Mouse (Mus musculus) naive thymus-derived CD4-positive, alpha-beta T cell, adult 2 months (primary cell): ENCODE data around the gene Cwh43.

Experiments
- DNase-seq: peaks from one replicate; pipeline ENCODE4 v3.0.0-alpha.2; 2011; ENCODE audit warnings: low read depth

Gene Cwh43

GRCm38 (mm10) chr5:73405981-73406722, at the start of gene Cwh43:
Gene Cwh43, plus strand, starts transcription at chr5:73406075.
- DNase-seq = no peak

- DNase-seq = no peak
Observed at GRCm38 (mm10) chr5:73359134-73359751, 46.6 kb upstream of the Cwh43 start.

DNA sequence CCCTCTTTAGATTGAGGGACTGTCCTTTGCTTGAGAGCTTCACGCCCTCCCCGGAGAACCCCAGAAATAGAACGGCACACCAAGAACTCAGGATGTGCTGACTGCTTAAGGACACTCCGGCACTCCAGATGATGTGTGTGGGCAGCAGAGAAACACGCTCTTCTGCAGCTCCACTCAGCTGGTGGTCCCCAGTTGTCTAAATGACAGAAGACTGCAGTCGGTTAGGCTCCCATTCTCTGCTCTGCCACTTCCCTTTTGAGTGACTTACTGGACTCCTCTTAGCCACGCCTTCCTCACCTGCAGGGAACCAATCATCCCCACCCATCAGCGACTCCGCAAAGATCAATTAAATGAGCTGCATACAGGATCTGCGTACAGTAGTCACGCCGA, 46.1 kb upstream of the Cwh43 start:
- DNase-seq = no peak

DNA sequence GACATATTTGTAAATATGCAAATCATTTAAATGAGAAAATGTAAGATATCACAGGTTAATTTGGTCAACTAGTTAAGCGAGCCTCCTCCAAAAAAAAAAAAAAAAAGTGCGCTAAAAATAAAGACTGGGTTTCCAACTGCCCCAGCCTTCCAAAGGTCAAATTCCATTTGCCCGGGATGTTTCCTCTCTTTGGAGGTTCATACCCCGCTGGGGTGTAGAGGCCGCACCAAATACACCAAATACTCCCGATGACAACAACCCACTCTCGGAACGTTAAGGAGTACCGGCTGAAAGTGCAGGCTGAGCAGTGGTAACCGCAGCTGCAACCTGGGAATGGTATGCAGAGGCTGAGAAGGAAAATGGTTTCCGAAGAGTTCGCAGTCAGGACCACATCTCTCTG, 45.6 kb upstream of the Cwh43 start:
- DNase-seq = no peak

DNA sequence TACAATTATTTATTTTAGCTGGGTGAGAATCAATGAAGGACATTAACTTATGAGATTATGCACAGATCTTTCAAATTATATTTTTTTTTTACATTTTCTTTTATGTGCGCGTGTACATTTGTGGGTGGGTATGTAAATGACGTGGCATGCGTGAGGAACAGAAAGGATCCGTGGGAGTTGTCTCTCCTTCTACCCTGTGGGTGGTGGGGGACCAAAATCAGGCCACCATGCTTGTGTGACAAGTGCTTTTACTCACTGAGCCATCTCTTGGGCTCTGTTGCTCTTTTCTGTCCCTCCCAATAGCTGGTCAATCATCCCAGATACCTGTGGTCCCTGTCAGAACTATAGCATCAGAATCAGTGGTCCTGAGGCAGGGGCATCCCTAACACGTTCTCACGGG, 43.5 kb upstream of the Cwh43 start:
- DNase-seq = no peak

DNA sequence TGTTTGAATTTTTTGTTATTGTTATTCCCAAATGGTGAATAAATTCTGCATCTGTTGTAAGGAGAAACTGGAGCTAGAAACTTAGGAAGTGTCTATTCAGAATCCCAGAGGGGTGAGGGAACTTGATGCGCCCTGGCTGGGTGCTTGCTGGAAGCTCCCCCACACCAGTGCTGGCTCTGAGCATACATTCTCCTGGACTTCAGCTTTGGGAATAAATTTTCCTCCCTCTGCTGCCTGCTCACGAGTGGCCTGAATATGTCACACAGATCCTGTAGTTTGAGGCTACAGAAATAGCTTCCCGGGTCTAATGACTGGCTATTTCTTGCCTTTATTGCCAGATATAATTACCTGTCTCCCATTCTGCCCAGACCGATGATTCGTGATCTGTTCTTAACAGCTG, 43.1 kb upstream of the Cwh43 start:
- no peak for DNase-seq

- DNase-seq = no peak
Observed at GRCm38 (mm10) chr5:73364107-73364864, 41.6 kb upstream of the Cwh43 start.

GRCm38 (mm10) chr5:73367906-73368305, 38.0 kb upstream of the Cwh43 start:
- no peak for DNase-seq

- DNase-seq = no peak
Observed at GRCm38 (mm10) chr5:73368845-73369447, 36.9 kb upstream of the Cwh43 start.

DNA sequence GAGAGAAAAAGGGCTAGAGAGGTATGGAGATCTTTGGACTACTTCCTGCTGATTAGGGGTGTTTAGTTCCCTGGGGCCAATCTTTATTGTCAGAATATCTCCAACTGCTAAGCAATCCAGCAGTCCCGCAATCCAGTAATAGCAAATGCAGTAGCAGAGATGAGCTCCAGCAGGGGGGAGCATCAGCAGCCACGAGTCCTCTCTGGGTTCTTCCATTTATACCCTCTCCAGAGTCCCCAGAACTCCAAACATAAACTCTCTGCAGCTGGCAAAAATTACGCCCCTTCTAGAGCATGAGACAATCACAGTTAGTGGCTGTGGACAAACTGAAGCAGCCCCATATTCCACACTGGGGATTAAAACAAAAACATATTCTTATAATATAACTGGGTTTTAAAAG, 36.1 kb upstream of the Cwh43 start:
- DNase-seq = no peak

GRCm38 (mm10) chr5:73372601-73373000, 33.3 kb upstream of the Cwh43 start:
- DNase-seq = no peak

- no peak for DNase-seq
Observed at GRCm38 (mm10) chr5:73373184-73373583, 32.7 kb upstream of the Cwh43 start.

- no peak for DNase-seq
Observed at GRCm38 (mm10) chr5:73376041-73376440, 29.8 kb upstream of the Cwh43 start.

DNA sequence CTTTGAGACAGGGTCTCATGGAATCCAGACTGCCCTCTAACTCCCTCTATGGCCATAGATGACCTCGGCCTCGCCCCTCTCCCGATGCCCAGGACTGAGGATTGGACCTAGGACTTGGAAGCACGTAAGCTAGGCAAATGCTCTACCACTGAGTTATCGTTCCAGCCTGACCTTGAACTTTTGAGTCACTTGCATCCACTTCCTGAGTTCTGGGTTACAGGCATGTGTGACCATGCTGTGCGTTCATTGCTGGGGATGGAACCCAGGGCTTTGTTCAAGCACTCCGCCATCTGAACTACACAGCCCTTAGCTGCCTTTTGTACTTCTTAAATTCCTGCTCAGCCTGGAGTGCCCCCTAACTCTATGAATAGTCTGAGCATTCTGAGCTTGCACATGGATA, 29.4 kb upstream of the Cwh43 start:
- DNase-seq = no peak

DNA sequence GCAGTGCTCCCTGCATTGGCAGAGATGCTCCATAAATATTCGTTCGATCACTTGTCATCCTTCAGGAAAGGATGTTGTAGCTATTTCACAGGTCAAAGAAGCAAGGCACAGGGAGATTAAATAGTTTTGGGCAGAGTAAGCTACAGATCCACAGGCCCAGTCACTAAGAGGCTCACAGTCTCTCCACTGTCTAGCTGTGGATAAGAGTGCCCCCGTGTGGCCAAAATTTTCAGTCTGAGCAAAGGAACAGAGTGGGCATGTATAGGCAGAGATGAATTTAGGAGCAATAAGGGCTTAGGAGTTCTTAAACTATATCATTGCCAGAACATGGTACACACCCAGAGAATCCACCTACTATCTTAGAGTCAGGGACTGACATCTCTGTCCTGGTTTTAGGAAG, 26.0 kb upstream of the Cwh43 start:
- DNase-seq = peak; percentile 73

GRCm38 (mm10) chr5:73380829-73381228, 25.0 kb upstream of the Cwh43 start:
- DNase-seq = no peak

- no peak for DNase-seq
Observed at GRCm38 (mm10) chr5:73381510-73381909, 24.4 kb upstream of the Cwh43 start.

GRCm38 (mm10) chr5:73381976-73382540, 23.8 kb upstream of the Cwh43 start:
- no peak for DNase-seq

- peak; percentile 77 for DNase-seq
Observed at GRCm38 (mm10) chr5:73382737-73383646, 22.9 kb upstream of the Cwh43 start.

DNA sequence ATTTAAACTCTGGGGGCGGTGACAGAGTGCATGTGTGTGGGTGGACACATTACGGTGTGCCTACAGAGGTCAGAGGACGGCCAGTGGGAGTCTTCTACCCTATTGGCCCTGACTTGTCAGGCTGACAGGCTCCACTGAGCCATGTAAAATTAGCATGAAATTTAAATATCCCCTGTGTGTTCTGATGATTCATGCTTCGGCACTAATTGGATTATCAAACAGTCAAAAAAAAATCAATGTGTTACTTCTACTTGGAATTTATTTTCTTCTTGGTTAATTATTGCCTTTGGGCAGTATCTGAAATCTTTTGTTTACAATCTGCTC, 22.3 kb upstream of the Cwh43 start:
- DNase-seq = no peak

DNA sequence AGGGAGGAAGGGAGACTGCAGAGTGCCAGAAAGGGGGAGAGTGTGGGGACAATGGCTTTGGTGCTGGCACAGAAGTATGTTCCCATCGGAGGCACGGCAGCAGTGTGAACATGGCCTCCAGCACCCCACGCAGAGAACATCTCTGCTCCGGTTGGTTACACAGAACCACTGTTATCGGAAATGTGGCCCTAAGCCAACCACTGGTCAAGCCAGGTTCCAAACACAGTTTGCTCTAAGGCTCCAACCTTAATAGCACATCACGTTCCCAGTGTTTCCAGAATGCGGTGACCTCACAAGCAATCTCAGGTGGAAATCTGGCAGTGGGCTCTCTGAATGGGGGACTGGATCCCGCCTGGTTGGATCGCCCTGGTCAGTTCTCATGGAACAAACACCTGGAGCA, 12.8 kb upstream of the Cwh43 start:
- DNase-seq = no peak
